Mouse (Mus musculus) embryonic facial prominence, embryonic 10.5 days (tissue): ENCODE results near the gene Acp6. TPM values are rescaled to one million over a fixed set of nuclear protein-coding genes. Genes with fewer than 3 reads are reported as not detected.

Experiments used
- DNase-seq: peaks from one replicate; pipeline ENCODE4 v3.0.0-alpha.2; 2017; ENCODE audit warnings: low spot score
- H3K27ac ChIP-seq: fragments of 300-500 bp; sonication (generic); replicated peaks from 2 replicates; pipeline ENCODE4 v1.5.1; 2016; ENCODE audit warnings: mild to moderate bottlenecking
- H3K27me3 ChIP-seq: fragments of 300-500 bp; sonication (generic); replicated peaks from 2 replicates; pipeline ENCODE4 v1.6.1; 2016; ENCODE audit warnings: low read depth, mild to moderate bottlenecking; ENCODE audit not compliant: poor library complexity, severe bottlenecking
- H3K36me3 ChIP-seq: fragments of 300-500 bp; sonication (generic); replicated peaks from 2 replicates; pipeline ENCODE4 v1.6.1; 2016; ENCODE audit warnings: mild to moderate bottlenecking, moderate library complexity
- H3K4me1 ChIP-seq: fragments of 300-500 bp; sonication (generic); 2 replicates; pipeline ENCODE4 v1.6.1; 2016
- H3K4me3 ChIP-seq: fragments of 300-500 bp; sonication (generic); 2 replicates; pipeline ENCODE4 v1.5.1; 2016; ENCODE audit warnings: mild to moderate bottlenecking, moderate library complexity
- H3K9me3 ChIP-seq: fragments of 300-500 bp; sonication (generic); 2 replicates; pipeline ENCODE4 v1.6.1; 2016; ENCODE audit warnings: mild to moderate bottlenecking
- WGBS: fragments of 180-500 bp; shearing (Covaris S2); methylation state at CpG from one replicate; pipeline ENCODE4 v1.1.7; 2016; 5-methylcytosine and 5-hydroxymethylcytosine counted together
- polyA plus RNA-seq: library from polyadenylated mRNA; unstranded; fragments of >200 nt; fragmentation: Nextera tagmentation; extraction: Ambion mirVana; gene quantifications from 2 replicates; pipeline ENCODE4 v1.2.1, GENCODE M21; 2016

Gene Acp6
- polyA plus RNA-seq, 1 experiment from 2014 or later, result 32.6 TPM

- H3K36me3 ChIP-seq, result peaks cover 7% of the 10 kb centered on the region
- H3K27ac ChIP-seq, result no peak overlapping the region
- H3K9me3 ChIP-seq, result no peaks in the 10 kb centered on the region
- H3K4me3 ChIP-seq, result no peak overlapping the region
- no peaks in the 10 kb centered on the region for H3K27me3 ChIP-seq
- H3K4me1 ChIP-seq, result peaks cover 16% of the 10 kb centered on the region
- WGBS, result 78% methylated on average over 10 of the region's 10 CpGs
- no peak for DNase-seq
Measured at GRCm38 (mm10) chr3:97160908-97161307, 2.3 kb downstream of the Acp6 start.

- Histone ChIP-seq H3K27me3 (no peaks in the 10 kb centered on the region), H3K4me3 (no peak overlapping the region), H3K36me3 (peaks cover 15% of the 10 kb centered on the region), H3K9me3 (no peaks in the 10 kb centered on the region), H3K27ac (no peak overlapping the region), H3K4me1 (peaks cover 16% of the 10 kb centered on the region)
- WGBS, result 61% methylated on average over 4 of the region's 4 CpGs
- no peak for DNase-seq
Measured at GRCm38 (mm10) chr3:97161773-97162172, 3.2 kb downstream of the Acp6 start.

GRCm38 (mm10) chr3:97164477-97164876 lies 5.9 kb downstream of the Acp6 start:
- no peak overlapping the region for H3K4me3 ChIP-seq
- H3K27ac ChIP-seq, result no peak overlapping the region
- no peaks in the 10 kb centered on the region for H3K27me3 ChIP-seq
- H3K36me3 ChIP-seq, result peaks cover 29% of the 10 kb centered on the region
- WGBS, result 83% methylated on average over 4 of the region's 4 CpGs
- DNase-seq, result no peak
- H3K4me1 ChIP-seq, result peaks cover 11% of the 10 kb centered on the region
- no peaks in the 10 kb centered on the region for H3K9me3 ChIP-seq

GRCm38 (mm10) chr3:97167126-97167525 lies 8.5 kb downstream of the Acp6 start:
- Histone ChIP-seq H3K4me3 (no peak overlapping the region), H3K4me1 (peaks cover 6% of the 10 kb centered on the region; the same call in 1 of the 2 replicates), H3K36me3 (peaks cover 31% of the 10 kb centered on the region), H3K9me3 (no peaks in the 10 kb centered on the region), H3K27me3 (no peaks in the 10 kb centered on the region), H3K27ac (no peak overlapping the region)
- 72% methylated on average over 4 of the region's 4 CpGs for WGBS
- no peak for DNase-seq

GRCm38 (mm10) chr3:97171531-97171930 lies 13.0 kb downstream of the Acp6 start:
- no peak for DNase-seq
- H3K9me3 ChIP-seq, result no peaks in the 10 kb centered on the region
- 70% methylated on average over 6 of the region's 6 CpGs for WGBS
- no peaks in the 10 kb centered on the region for H3K27me3 ChIP-seq
- H3K36me3 ChIP-seq, result peaks cover 33% of the 10 kb centered on the region
- no peak overlapping the region for H3K27ac ChIP-seq
- H3K4me3 ChIP-seq, result no peak overlapping the region
- H3K4me1 ChIP-seq, result peaks cover 6% of the 10 kb centered on the region; the same call in 1 of the 2 replicates

- WGBS, result 80% methylated on average over 9 of the region's 9 CpGs
- H3K27me3 ChIP-seq, result no peaks in the 10 kb centered on the region
- no peak for DNase-seq
- H3K36me3 ChIP-seq, result peaks cover 35% of the 10 kb centered on the region
- H3K4me3 ChIP-seq, result no peak overlapping the region
- H3K4me1 ChIP-seq, result peaks cover 6% of the 10 kb centered on the region; the same call in 1 of the 2 replicates
- no peaks in the 10 kb centered on the region for H3K9me3 ChIP-seq
- no peak overlapping the region for H3K27ac ChIP-seq
Measured at GRCm38 (mm10) chr3:97172231-97172630, 13.7 kb downstream of the Acp6 start.

- no peak overlapping the region for H3K27ac ChIP-seq
- peaks cover 6% of the 10 kb centered on the region; the same call in 1 of the 2 replicates for H3K4me1 ChIP-seq
- WGBS, result 87% methylated on average over 5 of the region's 5 CpGs
- no peaks in the 10 kb centered on the region for H3K27me3 ChIP-seq
- H3K36me3 ChIP-seq, result peaks cover 38% of the 10 kb centered on the region
- H3K9me3 ChIP-seq, result no peaks in the 10 kb centered on the region
- H3K4me3 ChIP-seq, result no peak overlapping the region
- DNase-seq, result no peak
Measured at GRCm38 (mm10) chr3:97172632-97173031, 14.1 kb downstream of the Acp6 start.

- no peak for DNase-seq
- Histone ChIP-seq H3K27ac (no peak overlapping the region), H3K27me3 (no peaks in the 10 kb centered on the region), H3K4me3 (no peak overlapping the region), H3K9me3 (no peaks in the 10 kb centered on the region), H3K36me3 (peaks cover 28% of the 10 kb centered on the region), H3K4me1 (no peaks in the 10 kb centered on the region)
- WGBS, result 82% methylated on average over 6 of the region's 6 CpGs
Measured at GRCm38 (mm10) chr3:97178885-97179284, 20.3 kb downstream of the Acp6 start.

GRCm38 (mm10) chr3:97180527-97180926 lies 21.9 kb downstream of the Acp6 start:
- Histone ChIP-seq H3K27me3 (no peaks in the 10 kb centered on the region), H3K36me3 (peaks cover 24% of the 10 kb centered on the region), H3K9me3 (no peaks in the 10 kb centered on the region), H3K27ac (no peak overlapping the region), H3K4me1 (no peaks in the 10 kb centered on the region), H3K4me3 (no peak overlapping the region)
- no peak for DNase-seq
- WGBS, result 54% methylated on average over 6 of the region's 6 CpGs

GRCm38 (mm10) chr3:97183810-97184209 lies 25.2 kb downstream of the Acp6 start:
- no peak overlapping the region for H3K4me3 ChIP-seq
- WGBS, result 36% methylated on average over 3 of the region's 3 CpGs
- no peaks in the 10 kb centered on the region for H3K36me3 ChIP-seq
- no peak overlapping the region for H3K27ac ChIP-seq
- peaks cover 8% of the 10 kb centered on the region for H3K4me1 ChIP-seq
- no peaks in the 10 kb centered on the region for H3K27me3 ChIP-seq
- DNase-seq, result no peak
- no peaks in the 10 kb centered on the region for H3K9me3 ChIP-seq

GRCm38 (mm10) chr3:97185098-97185860 lies 26.7 kb downstream of the Acp6 start:
- H3K36me3 ChIP-seq, result no peaks in the 10 kb centered on the region
- no peaks in the 10 kb centered on the region for H3K9me3 ChIP-seq
- peaks cover 13% of the 10 kb centered on the region for H3K4me1 ChIP-seq
- WGBS, result 45% methylated on average over 10 of the region's 10 CpGs
- no peak overlapping the region for H3K27ac ChIP-seq
- H3K4me3 ChIP-seq, result no peak overlapping the region
- no peaks in the 10 kb centered on the region for H3K27me3 ChIP-seq
- DNase-seq, result peak; percentile 74

- Histone ChIP-seq H3K9me3 (no peaks in the 10 kb centered on the region), H3K27ac (no peak overlapping the region), H3K27me3 (no peaks in the 10 kb centered on the region), H3K4me1 (peaks cover 6% of the 10 kb centered on the region), H3K4me3 (no peak overlapping the region), H3K36me3 (no peaks in the 10 kb centered on the region)
- WGBS, result 92% methylated on average over 8 of the region's 8 CpGs
- DNase-seq, result no peak
Measured at GRCm38 (mm10) chr3:97196571-97196970, 38.0 kb downstream of the Acp6 start.

GRCm38 (mm10) chr3:97199261-97199660 lies 40.7 kb downstream of the Acp6 start:
- Histone ChIP-seq H3K4me1 (peaks cover 6% of the 10 kb centered on the region), H3K27me3 (no peaks in the 10 kb centered on the region), H3K27ac (no peak overlapping the region), H3K9me3 (no peaks in the 10 kb centered on the region), H3K36me3 (peaks cover 19% of the 10 kb centered on the region), H3K4me3 (no peak overlapping the region)
- no peak for DNase-seq
- WGBS, result 33% methylated on average over 4 of the region's 4 CpGs
